Mouse (Mus musculus) liver, embryonic 14.5 days (tissue): ENCODE results near the gene Olfr1474. TPM values are rescaled to one million over a fixed set of nuclear protein-coding genes. Genes with fewer than 3 reads are reported as not detected.
"Not testable (repeated sequence)": the region's sequence is repeated elsewhere in the genome, so short reads cannot be mapped to it uniquely, and the experiment has no call there.

Source experiments
- ATAC-seq: fragments of 200-750 bp; cut with Nextera tagmentation; 2 replicates; pipeline ENCODE4 v1.8.0; 2017; ENCODE audit warnings: moderate number of reproducible peaks, mild to moderate bottlenecking, moderate library complexity; ENCODE audit not compliant: insufficient read depth
- DNase-seq, 3 experiments: peaks; one replicate each; pipeline ENCODE4 v3.0.0-alpha.2; 2012 to 2013; ENCODE audit warnings: low read depth in 3 of 3, low spot score in 3 of 3
- H3K27ac ChIP-seq: fragments of 300-500 bp; sonication (generic); 2 replicates; pipeline ENCODE4 v1.5.1; 2014; ENCODE audit warnings: moderate library complexity, mild to moderate bottlenecking, control low read depth, inconsistent platforms
- H3K27me3 ChIP-seq: fragments of 300-500 bp; sonication (generic); 2 replicates; pipeline ENCODE4 v1.6.1; 2014; ENCODE audit warnings: mild to moderate bottlenecking, low read length, moderate library complexity; ENCODE audit not compliant: control insufficient read depth, insufficient read depth
- H3K36me3 ChIP-seq: fragments of 300-500 bp; sonication (generic); replicated peaks from 2 replicates; pipeline ENCODE4 v1.6.1; 2014; ENCODE audit warnings: low read depth; ENCODE audit not compliant: control insufficient read depth, insufficient read depth
- H3K4me1 ChIP-seq, 2 experiments: fragments of 200-500 bp in 1 of 2; fragments of 300-500 bp in 1 of 2; sonication (generic) in 1 of 2; replicated peaks; 2 replicates each; pipeline ENCODE4 v1.6.1; 2012 to 2014; ENCODE audit warnings: antibody characterized with exemption in 1 of 2, inconsistent platforms in 1 of 2, low read length in 1 of 2; ENCODE audit not compliant: control insufficient read depth in 2 of 2, insufficient read depth in 2 of 2
- H3K4me2 ChIP-seq: fragments of 300-500 bp; sonication (generic); 2 replicates; pipeline ENCODE4 v1.6.1; 2014; ENCODE audit warnings: low read depth, mild to moderate bottlenecking, control low read depth, moderate library complexity
- H3K4me3 ChIP-seq, 2 experiments: fragments of 200-500 bp in 1 of 2; fragments of 300-500 bp in 1 of 2; sonication (generic) in 1 of 2; 2 replicates each; pipeline ENCODE4 v1.5.1; 2012 to 2014; ENCODE audit warnings: low read depth in 2 of 2, low read length in 2 of 2, mild to moderate bottlenecking in 2 of 2, control low read depth in 1 of 2, inconsistent platforms in 1 of 2, moderate library complexity in 1 of 2; ENCODE audit not compliant: insufficient read depth in 1 of 2
- H3K9ac ChIP-seq: fragments of 300-500 bp; sonication (generic); replicated peaks from 2 replicates; pipeline ENCODE4 v1.6.1; 2014; ENCODE audit warnings: mild to moderate bottlenecking, control low read depth, moderate library complexity
- H3K9me3 ChIP-seq: fragments of 300-500 bp; sonication (generic); 2 replicates; pipeline ENCODE4 v1.6.1; 2016; ENCODE audit warnings: low read length, mixed read lengths; ENCODE audit not compliant: control insufficient read depth
- CTCF ChIP-seq: IDR thresholded peaks from 2 replicates; pipeline ENCODE4 v1.5.1; 2016; ENCODE audit warnings: antibody characterized with exemption, low read depth, control low read depth
- EP300 ChIP-seq: IDR thresholded peaks from 2 replicates; pipeline ENCODE4 v1.6.1; 2016; ENCODE audit warnings: antibody characterized with exemption, low read depth
- WGBS: fragments of 180-500 bp; shearing (Covaris S2); extraction: QIAGEN DNeasy Blood & Tissue Kit; methylation state at CpG from one replicate; pipeline ENCODE4 v1.1.7; 2014; ENCODE audit not compliant: insufficient replicate concordance; 5-methylcytosine and 5-hydroxymethylcytosine counted together
- polyA plus RNA-seq, 2 experiments: library from polyadenylated mRNA; depleted of rRNA in 1 of 2; stranded (reverse) in 1 of 2; unstranded in 1 of 2; fragments of >200 nt; fragmentation: Nextera tagmentation in 1 of 2; extraction: Ambion mirVana in 1 of 2; gene quantifications; 2 replicates each; pipeline versions ENCODE4 v1.2.1 to v1.2.3; 2012 to 2014

Gene Olfr1474
- polyA plus RNA-seq (2012; rRNA removed) (not detected in 2 replicates), polyA plus RNA-seq (2014; fragmentation: Nextera tagmentation; extraction: Ambion mirVana) (not detected in 2 replicates)

DNA sequence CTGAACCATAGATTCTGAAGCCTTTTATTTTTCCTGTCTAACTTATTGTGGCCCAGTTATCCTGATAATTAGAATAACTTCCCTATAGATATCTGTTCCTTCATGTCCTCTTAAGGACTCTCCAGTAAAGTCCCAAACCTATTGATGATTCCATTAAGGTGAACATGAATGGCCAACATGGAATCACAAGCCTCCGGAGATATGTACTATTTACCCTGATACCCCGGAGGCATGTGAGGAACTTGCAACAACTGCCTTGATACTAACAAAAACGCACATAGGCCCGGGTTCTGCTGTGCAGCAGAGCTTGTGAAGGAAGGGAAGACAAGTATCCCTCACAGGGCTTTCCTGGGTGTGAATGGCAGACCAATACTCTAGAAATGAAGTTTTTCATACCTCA lies at the start of gene Olfr1474:
TSS of gene Olfr1474 (plus strand) at position 301 of the 400 bp plus-strand sequence.
- DNase-seq, H3K9me3 ChIP-seq, H3K4me1 ChIP-seq, H3K27me3 ChIP-seq, H3K4me3 ChIP-seq, H3K36me3 ChIP-seq, H3K4me2 ChIP-seq, H3K27ac ChIP-seq, ATAC-seq, H3K9ac ChIP-seq: not testable (repeated sequence)
- 60% methylated on average over 4 of the region's 4 CpGs for WGBS

DNA sequence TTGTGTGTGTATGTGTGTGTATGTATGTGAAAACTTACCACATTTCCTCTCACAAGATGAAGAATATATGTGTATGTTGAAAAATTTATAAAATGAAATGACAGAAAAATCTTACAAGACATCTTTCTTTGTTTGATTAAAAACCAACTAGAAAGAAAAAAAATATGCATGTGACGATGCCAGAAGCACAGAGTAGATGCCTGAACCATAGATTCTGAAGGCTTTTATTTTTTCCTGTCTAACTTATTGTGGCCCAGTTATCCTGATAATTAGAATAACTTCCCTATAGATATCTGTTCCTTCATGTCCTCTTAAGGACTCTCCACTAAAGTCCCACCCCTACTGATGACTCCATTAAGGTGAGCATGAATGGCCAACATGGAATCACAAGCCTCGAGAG lies 26.3 kb upstream of the Olfr1474 start, which contains the start of gene Olfr1471:
TSS of gene Olfr1471 (plus strand) at position 301 of the 400 bp plus-strand sequence.
- not testable (repeated sequence) for H3K27me3 ChIP-seq, H3K4me2 ChIP-seq, H3K27ac ChIP-seq, DNase-seq, H3K9ac ChIP-seq, H3K4me1 ChIP-seq, H3K4me3 ChIP-seq, H3K9me3 ChIP-seq, H3K36me3 ChIP-seq, ATAC-seq
- 42% methylated on average over 2 of the region's 2 CpGs for WGBS

DNA sequence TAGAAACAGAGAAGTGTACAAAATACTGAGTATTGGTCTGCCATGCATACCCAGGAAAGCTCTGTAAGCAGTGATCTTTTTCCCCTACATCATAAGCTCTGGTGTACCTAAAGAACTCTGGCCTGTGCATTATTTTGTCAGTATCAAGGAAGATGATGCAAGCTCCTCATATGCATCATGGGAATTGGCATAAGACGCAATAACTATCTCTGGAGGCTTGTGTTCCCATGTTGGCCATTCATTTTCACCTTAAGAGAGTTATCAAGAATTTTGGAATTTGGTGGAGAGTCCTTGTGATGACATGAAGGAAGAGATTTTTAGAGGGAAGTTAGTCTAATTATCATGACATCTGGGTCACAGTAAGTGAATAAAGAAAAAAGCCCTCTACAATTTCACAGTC lies 13.4 kb upstream of the Olfr1474 start, which contains the start of gene Olfr1472:
TSS of gene Olfr1472 (minus strand) at position 101 of the 400 bp plus-strand sequence.
- Histone ChIP-seq H3K36me3 (no peaks in the 10 kb centered on the region), H3K4me1 (no peaks in the 10 kb centered on the region), H3K9ac (no peak within 1 kb of the TSS), H3K4me2 (no peak within 1 kb of the TSS), H3K27me3 (no peaks in the 10 kb centered on the region), H3K9me3 (no peaks in the 10 kb centered on the region), H3K27ac (no peak within 1 kb of the TSS), H3K4me3 (no peak within 1 kb of the TSS)
- 59% methylated on average over 1 of the region's 1 CpGs for WGBS
- ATAC-seq (no peak), DNase-seq (no peak)
- TF ChIP-seq CTCF, result no peak
- no peak for TF ChIP-seq EP300

DNA sequence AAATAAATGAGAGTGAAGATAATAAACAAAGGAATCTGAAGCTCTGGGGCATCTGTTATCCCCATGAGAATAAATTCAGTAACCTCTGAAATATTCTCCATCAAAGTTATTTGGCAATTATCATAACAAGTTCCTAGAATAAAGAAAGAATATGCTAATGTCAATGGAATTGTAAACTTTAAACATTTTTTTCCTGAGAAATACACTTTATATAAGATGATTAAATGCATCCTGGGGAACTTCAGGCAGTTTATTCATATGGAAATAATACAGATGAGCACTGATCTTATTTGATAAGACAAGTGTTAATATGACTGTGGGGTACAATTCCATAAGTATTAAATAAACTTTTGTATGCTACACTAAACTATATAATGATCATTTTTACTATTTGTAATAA lies 10.7 kb downstream of the Olfr1474 start, which contains the start of gene Olfr1475:
TSS of gene Olfr1475 (minus strand) at position 101 of the 400 bp plus-strand sequence.
- no peak within 1 kb of the TSS for H3K9ac ChIP-seq
- DNase-seq (no peak), ATAC-seq (no peak)
- no peak for TF ChIP-seq EP300
- TF ChIP-seq CTCF, result no peak
- no peaks in the 10 kb centered on the region for H3K9me3 ChIP-seq
- H3K27ac ChIP-seq, result no peak within 1 kb of the TSS
- no peaks in the 10 kb centered on the region for H3K27me3 ChIP-seq
- H3K4me1 ChIP-seq, result no peaks in the 10 kb centered on the region
- H3K4me2 ChIP-seq, result no peak within 1 kb of the TSS
- no peak within 1 kb of the TSS for H3K4me3 ChIP-seq
- H3K36me3 ChIP-seq, result no peaks in the 10 kb centered on the region

DNA sequence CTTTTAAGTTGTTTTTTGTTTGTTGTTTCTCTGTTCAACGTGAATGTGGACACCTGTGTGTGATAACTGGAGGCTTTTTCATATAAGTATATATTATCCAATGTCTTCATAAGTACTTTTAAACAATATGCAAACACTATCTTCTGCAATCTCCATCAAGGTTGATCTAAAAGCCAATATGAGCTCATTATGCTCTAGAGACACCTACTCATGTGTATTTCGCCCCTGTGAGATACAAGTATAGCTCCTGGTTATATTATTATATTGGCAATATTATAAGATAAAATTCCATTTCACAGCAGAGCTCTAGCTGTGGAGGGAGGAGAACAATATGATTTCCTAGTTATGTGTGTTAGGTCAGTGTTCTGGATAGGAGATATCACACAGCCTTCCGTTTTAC lies 30.9 kb downstream of the Olfr1474 start, which contains the start of gene Olfr1477:
TSS of gene Olfr1477 (plus strand) at position 301 of the 400 bp plus-strand sequence.
- ATAC-seq (no peak), DNase-seq (no peak)
- WGBS, result 38% methylated on average over 3 of the region's 3 CpGs
- Histone ChIP-seq H3K9ac (no peak within 1 kb of the TSS), H3K4me1 (no peaks in the 10 kb centered on the region), H3K36me3 (no peaks in the 10 kb centered on the region), H3K27ac (no peak within 1 kb of the TSS), H3K4me3 (no peak within 1 kb of the TSS), H3K27me3 (no peaks in the 10 kb centered on the region), H3K4me2 (no peak within 1 kb of the TSS), H3K9me3 (no peaks in the 10 kb centered on the region)
- no peak for TF ChIP-seq EP300
- TF ChIP-seq CTCF, result no peak

Other genes with a start within 250 kb of the Olfr1474 start
- gene Olfr1463, start 238.2 kb upstream of the Olfr1474 start, polyA plus RNA-seq (2012; rRNA removed), result not detected in 2 replicates
- gene Olfr1463, start 238.2 kb upstream of the Olfr1474 start, polyA plus RNA-seq (2014; fragmentation: Nextera tagmentation; extraction: Ambion mirVana), result not detected in 2 replicates
- gene Olfr1465, start 154.0 kb upstream of the Olfr1474 start, polyA plus RNA-seq (2012; rRNA removed), result not detected in 2 replicates
- not detected in 2 replicates for gene Olfr1465, start 154.0 kb upstream of the Olfr1474 start, polyA plus RNA-seq (2014; fragmentation: Nextera tagmentation; extraction: Ambion mirVana)
- not detected in 2 replicates for gene Olfr1466, start 130.7 kb upstream of the Olfr1474 start, polyA plus RNA-seq (2012; rRNA removed)
- not detected in 2 replicates for gene Olfr1466, start 130.7 kb upstream of the Olfr1474 start, polyA plus RNA-seq (2014; fragmentation: Nextera tagmentation; extraction: Ambion mirVana)
- gene Olfr1467, start 107.3 kb upstream of the Olfr1474 start, polyA plus RNA-seq (2012; rRNA removed), result not detected in 2 replicates
- gene Olfr1467, start 107.3 kb upstream of the Olfr1474 start, polyA plus RNA-seq (2014; fragmentation: Nextera tagmentation; extraction: Ambion mirVana), result not detected in 2 replicates
- not detected in 2 replicates for gene Olfr1469, start 61.7 kb upstream of the Olfr1474 start, polyA plus RNA-seq (2012; rRNA removed)
- not detected in 2 replicates for gene Olfr1469, start 61.7 kb upstream of the Olfr1474 start, polyA plus RNA-seq (2014; fragmentation: Nextera tagmentation; extraction: Ambion mirVana)
- not detected in 2 replicates for gene Olfr1471, start 26.2 kb upstream of the Olfr1474 start, polyA plus RNA-seq (2012; rRNA removed)
- not detected in 2 replicates for gene Olfr1471, start 26.2 kb upstream of the Olfr1474 start, polyA plus RNA-seq (2014; fragmentation: Nextera tagmentation; extraction: Ambion mirVana)
- not detected in 2 replicates for gene Olfr1472, start 13.5 kb upstream of the Olfr1474 start, polyA plus RNA-seq (2012; rRNA removed)
- not detected in 2 replicates for gene Olfr1472, start 13.5 kb upstream of the Olfr1474 start, polyA plus RNA-seq (2014; fragmentation: Nextera tagmentation; extraction: Ambion mirVana)
- not detected in 2 replicates for gene Olfr1475, start 10.6 kb downstream of the Olfr1474 start, polyA plus RNA-seq (2012; rRNA removed)
- not detected in 2 replicates for gene Olfr1475, start 10.6 kb downstream of the Olfr1474 start, polyA plus RNA-seq (2014; fragmentation: Nextera tagmentation; extraction: Ambion mirVana)
- not detected in 2 replicates for gene Olfr1477, start 31.0 kb downstream of the Olfr1474 start, polyA plus RNA-seq (2012; rRNA removed)
- not detected in 2 replicates for gene Olfr1477, start 31.0 kb downstream of the Olfr1474 start, polyA plus RNA-seq (2014; fragmentation: Nextera tagmentation; extraction: Ambion mirVana)
- not detected in 2 replicates for gene Olfr1480, start 58.3 kb downstream of the Olfr1474 start, polyA plus RNA-seq (2012; rRNA removed)
- gene Olfr1480, start 58.3 kb downstream of the Olfr1474 start, polyA plus RNA-seq (2014; fragmentation: Nextera tagmentation; extraction: Ambion mirVana), result not detected in 2 replicates
- gene Olfr1484, start 113.9 kb downstream of the Olfr1474 start, polyA plus RNA-seq (2012; rRNA removed), result not detected in 2 replicates
- not detected in 2 replicates for gene Olfr1484, start 113.9 kb downstream of the Olfr1474 start, polyA plus RNA-seq (2014; fragmentation: Nextera tagmentation; extraction: Ambion mirVana)
- gene Olfr1487, start 147.8 kb downstream of the Olfr1474 start, polyA plus RNA-seq (2012; rRNA removed), result not detected in 2 replicates
- not detected in 2 replicates for gene Olfr1487, start 147.8 kb downstream of the Olfr1474 start, polyA plus RNA-seq (2014; fragmentation: Nextera tagmentation; extraction: Ambion mirVana)
- gene Olfr1489, start 162.1 kb downstream of the Olfr1474 start, polyA plus RNA-seq (2012; rRNA removed), result not detected in 2 replicates
- gene Olfr1489, start 162.1 kb downstream of the Olfr1474 start, polyA plus RNA-seq (2014; fragmentation: Nextera tagmentation; extraction: Ambion mirVana), result not detected in 2 replicates
- not detected in 2 replicates for gene Olfr1490, start 181.5 kb downstream of the Olfr1474 start, polyA plus RNA-seq (2012; rRNA removed)
- not detected in 2 replicates for gene Olfr1490, start 181.5 kb downstream of the Olfr1474 start, polyA plus RNA-seq (2014; fragmentation: Nextera tagmentation; extraction: Ambion mirVana)
- gene Olfr1491, start 227.7 kb downstream of the Olfr1474 start, polyA plus RNA-seq (2012; rRNA removed), result not detected in 2 replicates
- gene Olfr1491, start 227.7 kb downstream of the Olfr1474 start, polyA plus RNA-seq (2014; fragmentation: Nextera tagmentation; extraction: Ambion mirVana), result not detected in 2 replicates